In genomic region chr10:75794880-75795279, GRCm38 (mm10) we compare ENCODE assay signal across 10 mouse cellular contexts. TPM values are rescaled to one million over a fixed set of nuclear protein-coding genes. Genes with fewer than 3 reads are reported as not detected.
DNase-seq lines count a peak whose midpoint lies in the region; ATAC-seq lines count a peak whose summit lies in the region.
"Had no signal": no experiment of that assay in that cellular context is flagged by ENCODE, and none has a peak within 500 bp of the region (broad histone marks: within the 10 kb centered on the region; RNA-seq: fewer than 3 reads in every experiment).

No protein-coding gene starts in this region.

- ATAC-seq in forebrain, embryonic 13.5 days: no peak

- DNase-seq in forebrain, embryonic 10.5 days (ENCODE audit: extremely low spot score, low spot score): no peak
- DNase-seq in embryo, embryonic 10.5 days (ENCODE audit: low spot score): peak; percentile 36
- DNase-seq in kidney, postnatal 10 days: peak; percentile 62
- DNase-seq in lung, postnatal 14 days: peak; percentile 40
- no peak for DNase-seq in cerebellum, adult 11 months
- DNase-seq in layer of hippocampus, postnatal 36 days: no peak
- no peak for DNase-seq in gastrocnemius, postnatal 10 days
- DNase-seq: gastrocnemius, postnatal 25 days had no signal

- H3K4me1 ChIP-seq in forebrain, embryonic 10.5 days: peaks cover 35% of the 10 kb centered on the region
- peaks cover 19% of the 10 kb centered on the region for H3K4me1 ChIP-seq in forebrain, embryonic 13.5 days

- no peaks in the 10 kb centered on the region for H3K9me3 ChIP-seq in forebrain, embryonic 10.5 days
- H3K9me3 ChIP-seq in forebrain, embryonic 13.5 days (replicated peaks): no peaks in the 10 kb centered on the region

- no peak overlapping the region for H3K9ac ChIP-seq in forebrain, embryonic 13.5 days

- no peak overlapping the region for H3K4me2 ChIP-seq in forebrain, embryonic 13.5 days

- H3K36me3 ChIP-seq in forebrain, embryonic 10.5 days (replicated peaks): no peaks in the 10 kb centered on the region
- no peaks in the 10 kb centered on the region for H3K36me3 ChIP-seq in forebrain, embryonic 13.5 days (ENCODE audit: poor library complexity, severe bottlenecking)

- peak overlapping the region; percentile 51; the same call in 1 of the 2 replicates for H3K27ac ChIP-seq in forebrain, embryonic 10.5 days
- H3K27ac ChIP-seq in forebrain, embryonic 13.5 days: no peak overlapping the region

- 26% methylated on average over 3 of the region's 3 CpGs for WGBS in forebrain, embryonic 10.5 days
- WGBS in forebrain, embryonic 13.5 days: 20% methylated on average over 3 of the region's 3 CpGs

- peaks cover 34% of the 10 kb centered on the region for H3K27me3 ChIP-seq in forebrain, embryonic 10.5 days (ENCODE audit: poor library complexity, severe bottlenecking)
- peaks cover 7% of the 10 kb centered on the region; the same call in 1 of the 2 replicates for H3K27me3 ChIP-seq in forebrain, embryonic 13.5 days

- H3K4me3 ChIP-seq in forebrain, embryonic 10.5 days: no peak overlapping the region
- H3K4me3 ChIP-seq in forebrain, embryonic 13.5 days: no peak overlapping the region

RNA-seq across cellular contexts. Expression of gene Gstt1, which starts 3.5 kb away (rescaled TPM):
- polyA plus RNA-seq in forebrain, embryonic 10.5 days (2016; fragmentation: Nextera tagmentation; extraction: Ambion mirVana): 3.8 and 4.4 TPM in 2 replicates
- polyA plus RNA-seq in forebrain, embryonic 13.5 days (2015; fragmentation: Nextera tagmentation; extraction: Ambion mirVana): 6.4 and 6.5 TPM in 2 replicates
- total RNA-seq in layer of hippocampus, postnatal 36 days (2021): 1 to 10 TPM; 4.6 to 6.1 TPM
- 10 to 100 TPM; 12.0 to 12.5 TPM for total RNA-seq in gastrocnemius, postnatal 10 days (2021)

RNA-seq across cellular contexts. Expression of gene Gstt3, which starts 13.7 kb away (rescaled TPM):
- 1.1 and 1.9 TPM in 2 replicates for polyA plus RNA-seq in forebrain, embryonic 10.5 days (2016; fragmentation: Nextera tagmentation; extraction: Ambion mirVana)
- polyA plus RNA-seq in forebrain, embryonic 13.5 days (2015; fragmentation: Nextera tagmentation; extraction: Ambion mirVana): 0.45 and 0.52 TPM in 2 replicates
- 1 to 10 TPM; 1.4 to 3.2 TPM for total RNA-seq in layer of hippocampus, postnatal 36 days (2021)
- total RNA-seq in gastrocnemius, postnatal 10 days (2021): 1 to 10 TPM; 6.0 to 6.3 TPM

RNA-seq across cellular contexts. Expression of gene Gm20441, which starts 14.1 kb away (rescaled TPM):
- not detected in 2 replicates for polyA plus RNA-seq in forebrain, embryonic 10.5 days (2016; fragmentation: Nextera tagmentation; extraction: Ambion mirVana)
- not detected in 2 replicates for polyA plus RNA-seq in forebrain, embryonic 13.5 days (2015; fragmentation: Nextera tagmentation; extraction: Ambion mirVana)
- not detected for total RNA-seq in layer of hippocampus, postnatal 36 days (2021)
- total RNA-seq in gastrocnemius, postnatal 10 days (2021): not detected
- total RNA-seq: gastrocnemius, postnatal 25 days; left cerebral cortex, postnatal 14 days had no signal

RNA-seq across cellular contexts. Expression of gene Ddt, which starts 21.7 kb away (rescaled TPM):
- 95.4 and 99.6 TPM in 2 replicates for polyA plus RNA-seq in forebrain, embryonic 10.5 days (2016; fragmentation: Nextera tagmentation; extraction: Ambion mirVana)
- 72.2 and 87.4 TPM in 2 replicates for polyA plus RNA-seq in forebrain, embryonic 13.5 days (2015; fragmentation: Nextera tagmentation; extraction: Ambion mirVana)
- 10 to 100 TPM; 44.0 to 48.5 TPM for total RNA-seq in layer of hippocampus, postnatal 36 days (2021)
- total RNA-seq in gastrocnemius, postnatal 10 days (2021): 10 to 100 TPM; 26.9 to 35.6 TPM

RNA-seq across cellular contexts. Expression of gene Gstt4, which starts 27.5 kb away (rescaled TPM):
- polyA plus RNA-seq in forebrain, embryonic 10.5 days (2016; fragmentation: Nextera tagmentation; extraction: Ambion mirVana): not detected in 2 replicates
- not detected in 2 replicates for polyA plus RNA-seq in forebrain, embryonic 13.5 days (2015; fragmentation: Nextera tagmentation; extraction: Ambion mirVana)
- total RNA-seq in layer of hippocampus, postnatal 36 days (2021): not detected
- not detected for total RNA-seq in gastrocnemius, postnatal 10 days (2021)
- total RNA-seq: gastrocnemius, postnatal 25 days; left cerebral cortex, postnatal 14 days had no signal

Comparison
In these comparisons a context has a peak if more than half of its experiments do, and no peak if none do; other contexts are left out.
1. DNase-seq: peak in embryo, embryonic 10.5 days (single experiment), kidney, postnatal 10 days (single experiment) and lung, postnatal 14 days (single experiment); none in forebrain, embryonic 10.5 days (single experiment), cerebellum, adult 11 months (single experiment), layer of hippocampus, postnatal 36 days (0 of 2) and gastrocnemius, postnatal 10 days (single experiment).